Mouse (Mus musculus): ENCODE data around the gene Olfr1012.
"Not testable (repeated sequence)": the region's sequence is repeated elsewhere in the genome, so short reads cannot be mapped to it uniquely, and the experiment has no call there.

The Olfr1012 gene

GRCm38 (mm10) chr2:85762666-85763065 is at the start of gene Olfr1012:
Olfr1012 (minus strand) TSS chr2:85762766.
- no peak for DNase-seq

- no peak for DNase-seq
Measured at GRCm38 (mm10) chr2:85804501-85804900, 41.9 kb upstream of the Olfr1012 start.

GRCm38 (mm10) chr2:85802444-85802843 is 39.9 kb upstream of the Olfr1012 start, which contains the start of gene Olfr1016:
Olfr1016 (minus strand) TSS chr2:85802544.
- DNase-seq, result no peak

- DNase-seq, result no peak
Measured at GRCm38 (mm10) chr2:85792331-85792730, 29.8 kb upstream of the Olfr1012 start.

GRCm38 (mm10) chr2:85781717-85782116 is 19.2 kb upstream of the Olfr1012 start, which contains the start of gene Olfr1015:
Olfr1015 (plus strand) TSS chr2:85782017.
- DNase-seq, result no peak

- DNase-seq, result no peak
Measured at GRCm38 (mm10) chr2:85772413-85772812, 9.8 kb upstream of the Olfr1012 start, which contains the start of gene Olfr1014. Olfr1014 (plus strand) TSS chr2:85772713.

- DNase-seq, result no peak
Measured at GRCm38 (mm10) chr2:85766798-85767197, 4.2 kb upstream of the Olfr1012 start, which contains the start of gene Olfr1013. Olfr1013 (plus strand) TSS chr2:85767098.

- no peak for DNase-seq
Measured at GRCm38 (mm10) chr2:85753822-85754221, 8.7 kb downstream of the Olfr1012 start.

GRCm38 (mm10) chr2:85725793-85726192 is 36.8 kb downstream of the Olfr1012 start:
- no peak for DNase-seq

- DNase-seq, result no peak
Measured at GRCm38 (mm10) chr2:85715119-85715518, 47.4 kb downstream of the Olfr1012 start, which contains the start of gene Olfr1009. Olfr1009 (plus strand) TSS chr2:85715419.

- DNase-seq, result no peak
Measured at GRCm38 (mm10) chr2:85711159-85711558, 51.4 kb downstream of the Olfr1012 start.

- DNase-seq, result not testable (repeated sequence)
Measured at GRCm38 (mm10) chr2:85710680-85711079, 51.9 kb downstream of the Olfr1012 start.
